Mouse (Mus musculus) sigmoid colon, adult 10 weeks (tissue): ENCODE data around the gene Tmem140. TPM values are rescaled to one million over a fixed set of nuclear protein-coding genes. Genes with fewer than 3 reads are reported as not detected.

Experiments
- polyA plus RNA-seq: library from polyadenylated mRNA; stranded (reverse); fragments of 350-450 nt; fragmentation: Illumina TruSeq; extraction: RNeasy Lipid Tissue Mini Kit (QIAGEN cat#74804); gene quantifications from one replicate; pipeline ENCODE4 v1.2.3, GENCODE M21; 2014; ENCODE audit warnings: low read depth, low replicate concordance

Tmem140 gene
- polyA plus RNA-seq: 67.2 TPM

DNA sequence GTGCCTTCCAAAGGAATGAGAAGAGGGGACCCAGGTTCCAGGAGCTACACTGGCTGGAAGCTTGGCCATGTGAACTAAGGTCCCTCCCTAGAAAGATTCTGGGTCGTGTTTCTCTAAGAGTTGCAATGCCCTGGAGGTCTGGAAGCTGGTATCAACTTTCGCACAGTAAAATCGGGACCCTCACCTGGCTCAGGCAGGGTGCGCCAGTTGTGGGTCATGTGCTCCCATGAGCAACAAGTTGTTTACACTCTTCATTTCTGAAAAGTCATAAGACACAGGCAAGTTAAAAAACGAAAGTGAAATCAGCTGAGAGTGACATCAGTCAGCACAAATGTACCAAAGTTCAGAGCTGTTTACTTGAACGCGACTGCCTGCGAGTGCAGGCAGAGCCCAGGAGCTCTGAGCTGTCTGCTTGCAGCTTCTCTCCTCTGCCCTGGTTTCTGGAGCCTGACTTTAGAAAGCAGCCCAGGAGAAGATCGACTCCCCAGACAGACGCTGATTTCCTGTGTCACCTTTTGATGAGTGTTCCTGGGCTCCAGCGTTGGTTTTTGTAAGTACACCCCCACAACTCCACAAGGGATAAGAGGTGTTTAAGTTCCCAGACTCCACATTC lies at the start of gene Tmem140:
Gene Tmem140 (plus strand): TSS at position 356 of the 613 bp plus-strand sequence.

DNA sequence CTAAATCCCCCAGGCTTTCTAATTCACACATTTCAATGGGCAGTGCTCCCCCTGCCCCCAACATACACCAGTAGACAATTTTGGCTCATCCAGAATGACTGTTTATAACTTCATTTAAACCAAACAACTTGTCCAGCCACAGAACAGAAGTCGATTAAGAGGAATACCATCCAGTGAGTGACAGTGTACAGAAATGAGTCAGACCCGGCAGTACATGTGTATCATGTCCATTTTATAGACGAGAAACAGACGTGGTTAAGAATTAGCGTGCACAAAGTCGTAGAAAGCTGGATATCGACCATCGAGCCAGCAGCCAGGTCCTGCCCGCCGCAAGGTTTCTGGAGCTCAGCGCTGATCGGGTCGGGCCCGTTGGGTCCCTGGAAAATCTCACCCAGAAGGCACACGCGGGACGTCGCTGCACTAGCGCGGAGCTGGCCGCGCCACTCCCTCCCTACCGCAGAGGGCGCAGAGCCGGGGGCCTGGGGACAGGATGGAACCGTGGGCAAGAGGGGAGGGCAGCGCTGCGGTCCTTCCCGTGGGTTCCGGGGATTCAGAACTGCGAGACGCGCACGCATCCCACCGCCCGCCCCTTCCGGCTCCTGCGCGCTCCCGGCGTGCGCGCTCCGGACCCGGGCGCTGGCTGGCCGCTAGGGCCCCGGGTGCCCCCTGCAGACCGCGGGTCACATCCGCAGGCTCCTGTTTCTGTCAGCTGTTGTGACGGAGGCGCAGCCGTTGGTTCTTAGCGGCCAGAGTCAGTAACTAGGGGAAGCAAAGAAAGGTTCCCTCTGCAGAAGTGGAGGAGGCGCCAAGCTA lies 14.8 kb downstream of the Tmem140 start, which contains the start of gene Cyren:
Gene Cyren (minus strand): TSS at position 552 of the 813 bp plus-strand sequence.

DNA sequence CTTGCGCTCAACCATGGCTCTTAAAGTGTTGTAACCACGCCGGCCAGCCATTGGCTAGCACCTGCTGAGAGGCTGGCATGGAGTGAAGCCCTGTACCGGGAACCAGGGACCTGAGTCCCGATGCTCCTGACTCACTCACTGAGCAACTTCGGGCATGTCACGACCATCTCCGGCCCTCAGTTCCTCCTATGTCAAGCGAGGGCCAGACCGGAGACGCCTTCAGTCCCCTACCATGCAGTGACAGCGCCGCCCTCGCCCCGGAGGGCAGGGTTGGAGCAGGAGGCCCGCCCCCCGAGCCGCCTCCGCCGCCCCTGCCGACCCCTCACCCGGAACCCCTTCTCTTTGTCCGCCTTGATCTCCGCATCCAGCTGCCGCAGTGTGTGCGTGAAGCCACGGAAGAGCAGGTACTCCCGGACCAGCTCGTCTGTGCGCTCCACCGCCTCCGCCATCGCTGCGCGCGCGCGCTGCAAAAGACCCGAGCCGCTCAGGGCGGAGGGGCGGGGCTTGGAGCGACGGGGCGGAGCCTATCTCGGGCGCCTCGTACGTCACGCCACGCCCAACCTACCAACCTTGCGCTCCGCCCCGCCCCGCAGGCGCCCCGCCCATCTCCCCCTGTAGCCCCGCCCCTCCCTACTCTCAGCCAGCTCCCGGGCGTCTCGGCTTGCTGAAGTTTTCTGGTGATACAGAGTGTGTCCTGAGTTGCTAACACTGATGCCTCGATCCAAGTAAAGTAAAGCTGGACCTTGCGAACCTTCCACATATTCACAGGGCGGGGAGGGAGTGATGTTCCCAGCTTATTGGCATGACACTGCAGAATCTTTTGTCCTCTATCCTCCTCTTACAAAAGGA lies 47.6 kb downstream of the Tmem140 start, which contains the start of gene Wdr91:
Gene Wdr91 (minus strand): TSS at position 506 of the 849 bp plus-strand sequence.

DNA sequence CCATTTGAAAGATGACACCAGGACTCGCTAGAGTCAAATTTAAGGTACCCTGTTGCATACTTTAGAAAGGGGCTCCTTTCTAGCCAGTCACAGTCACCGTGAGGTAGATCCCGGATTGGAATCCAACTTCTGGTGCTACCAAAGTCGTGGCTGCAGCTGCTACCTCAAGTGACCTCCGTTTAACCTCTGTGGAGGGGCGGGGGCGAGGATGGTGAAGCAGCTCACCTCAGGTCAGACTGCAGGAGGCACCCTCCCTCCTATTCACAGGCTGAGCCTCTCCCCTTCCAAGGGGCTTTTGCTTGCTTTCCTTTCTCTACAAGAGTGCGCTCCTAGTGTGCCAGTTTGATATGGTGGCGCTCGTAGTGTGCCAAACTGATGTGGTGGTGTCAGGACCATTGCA lies 57.0 kb downstream of the Tmem140 start, which contains the start of gene Stra8:
Gene Stra8 (plus strand): TSS at position 208 of the 400 bp plus-strand sequence.

Other genes starting within 250 kb of the Tmem140 start
- 13.0 TPM for gene Agbl3, start 82.7 kb upstream of the Tmem140 start, polyA plus RNA-seq
- 0.88 TPM for gene Cyren, start 14.9 kb downstream of the Tmem140 start, polyA plus RNA-seq
- 1.8 TPM for gene Wdr91, start 47.7 kb downstream of the Tmem140 start, polyA plus RNA-seq
- gene Stra8, start 57.0 kb downstream of the Tmem140 start, polyA plus RNA-seq: not detected
- 1.2 TPM for gene Slc23a4, start 125.3 kb downstream of the Tmem140 start, polyA plus RNA-seq